Mouse (Mus musculus) T-cell, adult 2 months (primary cell): ENCODE results near the gene Ubl4b.

Source experiments
- DNase-seq: peaks from one replicate; pipeline ENCODE4 v3.0.0; 2022; ENCODE audit warnings: low spot score

The Ubl4b gene

GRCm38 (mm10) chr3:107517631-107518108, 37.2 kb downstream of the Ubl4b start, which contains the start of gene Slc6a17:
Gene Slc6a17, minus strand, starts transcription at chr3:107518018.
- no peak for DNase-seq

- DNase-seq, result no peak
These were observed 37.9 kb downstream of the Ubl4b start for GRCm38 (mm10) chr3:107516776-107517630.

GRCm38 (mm10) chr3:107515989-107516388, 38.9 kb downstream of the Ubl4b start:
- no peak for DNase-seq

- DNase-seq, result no peak
These were observed 43.5 kb downstream of the Ubl4b start for GRCm38 (mm10) chr3:107511416-107511815.

GRCm38 (mm10) chr3:107508696-107509095, 46.2 kb downstream of the Ubl4b start:
- no peak for DNase-seq

- no peak for DNase-seq
These were observed 46.9 kb downstream of the Ubl4b start for GRCm38 (mm10) chr3:107507966-107508365.

GRCm38 (mm10) chr3:107506531-107506930, 48.3 kb downstream of the Ubl4b start:
- no peak for DNase-seq

GRCm38 (mm10) chr3:107505464-107506367, 49.2 kb downstream of the Ubl4b start:
- no peak for DNase-seq

GRCm38 (mm10) chr3:107504542-107504941, 50.3 kb downstream of the Ubl4b start:
- no peak for DNase-seq

- DNase-seq, result no peak
These were observed 51.2 kb downstream of the Ubl4b start for GRCm38 (mm10) chr3:107503716-107504115.
